Mouse (Mus musculus): ENCODE results near the gene Gm3952. TPM values are rescaled to one million over a fixed set of nuclear protein-coding genes. Genes with fewer than 3 reads are reported as not detected.

The Gm3952 gene
- total and polyA plus RNA-seq, 2 experiments from 2014 or later, result not detected

GRCm38 (mm10) chr8:128697945-128698344 is 100.5 kb downstream of the Gm3952 start:
- H3K27ac ChIP-seq (ENCODE audit: low read depth, low read length), result no peak overlapping the region
- no peak overlapping the region for H3K9ac ChIP-seq (replicated peaks; ENCODE audit: low read length, poor library complexity, severe bottlenecking)
- no peaks in the 10 kb centered on the region for H3K27me3 ChIP-seq (ENCODE audit: insufficient read depth, low read length)
- no peaks in the 10 kb centered on the region for H3K4me1 ChIP-seq (ENCODE audit: insufficient read depth, low read length)
- TF ChIP-seq CTCF (IDR thresholded peaks at IDR 0.05), result no peak
- no peak for ATAC-seq (ENCODE audit: low FRiP score)
- H3K4me3 ChIP-seq (ENCODE audit: low read depth, low read length), result no peak overlapping the region
- 71% methylated on average over 3 of the region's 3 CpGs for WGBS
- no peaks in the 10 kb centered on the region for H3K36me3 ChIP-seq (ENCODE audit: insufficient read depth, low read length)
- no peak for DNase-seq (ENCODE audit: low spot score)
- H3K9me3 ChIP-seq (ENCODE audit: low read length), result no peaks in the 10 kb centered on the region
- H3K4me2 ChIP-seq (ENCODE audit: low read depth, low read length, poor library complexity, severe bottlenecking), result no peak overlapping the region

- H3K9ac ChIP-seq (replicated peaks; ENCODE audit: low read length, poor library complexity, severe bottlenecking), result no peak overlapping the region
- no peak for ATAC-seq (ENCODE audit: low FRiP score)
- H3K36me3 ChIP-seq (ENCODE audit: insufficient read depth, low read length), result no peaks in the 10 kb centered on the region
- H3K27ac ChIP-seq (ENCODE audit: low read depth, low read length), result no peak overlapping the region
- H3K4me3 ChIP-seq (ENCODE audit: low read depth, low read length), result no peak overlapping the region
- H3K27me3 ChIP-seq (ENCODE audit: insufficient read depth, low read length), result no peaks in the 10 kb centered on the region
- TF ChIP-seq CTCF (IDR thresholded peaks at IDR 0.05), result no peak
- 96% methylated on average over 1 of the region's 1 CpGs for WGBS
- DNase-seq (ENCODE audit: low spot score), result no peak
- H3K4me1 ChIP-seq (ENCODE audit: insufficient read depth, low read length), result no peaks in the 10 kb centered on the region
- H3K9me3 ChIP-seq (ENCODE audit: low read length), result no peaks in the 10 kb centered on the region
- H3K4me2 ChIP-seq (ENCODE audit: low read depth, low read length, poor library complexity, severe bottlenecking), result no peak overlapping the region
Observed at GRCm38 (mm10) chr8:128696701-128697397, 101.6 kb downstream of the Gm3952 start.

Other genes with a start within 250 kb of the Gm3952 start
- 56.1 and 71.8 TPM in 2 replicates for gene Itgb1, start 113.0 kb downstream of the Gm3952 start, total RNA-seq (2014; rRNA removed)
- gene Itgb1, start 113.0 kb downstream of the Gm3952 start, polyA plus RNA-seq (2015; fragmentation: Nextera tagmentation; extraction: Ambion mirVana), result 57.6 and 59.7 TPM in 2 replicates